Mouse (Mus musculus): ENCODE measurements around the gene Fank1.

Gene Fank1

DNA sequence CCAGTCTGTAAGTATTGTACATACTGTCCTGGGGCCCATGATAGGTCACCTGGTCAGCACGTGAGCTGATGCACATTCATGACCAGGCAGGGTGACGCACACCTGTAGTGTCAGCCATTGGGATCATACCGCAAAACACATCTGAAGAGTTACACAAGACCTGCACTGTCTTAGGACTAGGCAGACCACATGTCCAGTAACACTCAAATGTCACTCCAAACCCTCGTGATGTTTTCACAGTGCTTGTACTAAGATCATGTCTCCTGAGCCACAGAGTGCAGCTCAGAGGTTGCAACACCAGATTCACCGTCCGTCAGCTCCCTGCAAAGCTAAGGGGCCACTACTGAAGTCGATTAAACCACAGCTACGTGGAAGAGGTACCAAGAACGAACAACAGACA is 114.6 kb downstream of the Fank1 start:
- TF ChIP-seq GATA4 (IDR thresholded peaks at IDR 0.05; ENCODE audit: insufficient replicate concordance, low read length), result no peak

GRCm38 (mm10) chr7:133891796-133892195 is 115.1 kb downstream of the Fank1 start:
- no peak for TF ChIP-seq GATA4 (IDR thresholded peaks at IDR 0.05; ENCODE audit: insufficient replicate concordance, low read length)

DNA sequence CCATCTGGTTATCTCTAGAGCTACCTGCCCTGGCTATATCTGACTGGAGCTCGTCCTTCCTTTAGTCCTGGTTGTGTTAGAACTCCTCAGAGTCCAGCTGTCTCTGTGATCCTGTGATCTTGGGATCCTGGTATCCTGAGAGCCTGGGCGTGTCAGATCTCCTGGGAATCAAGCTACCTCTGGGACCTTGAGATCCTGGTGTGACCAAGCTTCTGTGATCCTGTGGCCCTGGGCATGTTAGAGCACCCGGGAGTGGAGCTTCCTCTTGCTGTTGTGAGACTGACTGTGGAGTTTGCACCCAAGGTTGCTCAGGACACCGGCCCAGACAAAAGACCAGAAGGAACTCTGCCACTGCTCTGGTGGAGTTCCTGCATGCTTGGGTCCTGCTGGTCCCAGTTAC is 122.7 kb downstream of the Fank1 start:
- no peak for TF ChIP-seq GATA4 (IDR thresholded peaks at IDR 0.05; ENCODE audit: insufficient replicate concordance, low read length)

DNA sequence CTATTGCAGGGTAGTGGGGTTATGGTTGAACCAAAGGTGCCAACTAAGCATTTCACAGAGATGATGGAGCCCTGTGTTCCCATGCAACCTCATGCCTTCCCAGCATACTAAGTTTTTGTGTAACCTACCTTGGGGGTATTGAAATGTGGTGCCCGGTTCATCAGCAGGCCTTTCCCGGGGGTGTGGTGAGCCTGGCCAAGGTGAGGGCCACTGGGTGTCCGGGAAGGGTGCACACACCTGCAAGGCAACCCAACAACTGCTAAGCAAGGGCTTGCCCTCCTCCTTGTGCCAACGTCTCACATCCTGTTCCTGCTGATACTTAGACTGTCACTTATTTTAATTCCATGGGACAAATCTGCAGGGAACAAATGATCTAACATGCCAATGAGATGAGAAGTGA is 132.3 kb downstream of the Fank1 start:
- no peak for TF ChIP-seq GATA4 (IDR thresholded peaks at IDR 0.05; ENCODE audit: insufficient replicate concordance, low read length)

GRCm38 (mm10) chr7:133909833-133910375 is 133.2 kb downstream of the Fank1 start:
- TF ChIP-seq GATA4 (IDR thresholded peaks at IDR 0.05; ENCODE audit: insufficient replicate concordance, low read length), result no peak

GRCm38 (mm10) chr7:133911881-133912280 is 135.2 kb downstream of the Fank1 start:
- no peak for TF ChIP-seq GATA4 (IDR thresholded peaks at IDR 0.05; ENCODE audit: insufficient replicate concordance, low read length)

GRCm38 (mm10) chr7:133916230-133916629 is 139.6 kb downstream of the Fank1 start:
- TF ChIP-seq GATA4 (IDR thresholded peaks at IDR 0.05; ENCODE audit: insufficient replicate concordance, low read length), result no peak

DNA sequence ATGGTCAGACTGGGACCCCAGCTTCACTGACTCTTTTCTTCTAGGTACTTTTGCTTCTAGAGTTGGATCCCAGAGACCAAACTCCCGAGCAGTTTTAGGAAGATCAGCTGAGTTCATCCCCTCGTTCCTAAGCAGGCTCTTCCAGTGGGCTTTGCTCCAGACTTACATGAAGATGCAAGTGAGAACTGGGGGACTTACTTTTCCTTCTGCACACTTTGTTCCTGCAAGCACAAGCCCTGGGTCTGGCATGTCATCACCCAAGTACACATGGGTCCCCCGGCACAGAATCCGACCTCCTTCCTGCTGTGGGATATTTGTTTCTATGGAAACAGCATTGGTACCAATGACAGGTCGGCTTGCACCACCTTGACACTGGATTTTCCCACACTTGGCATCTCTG is 142.6 kb downstream of the Fank1 start:
- TF ChIP-seq GATA4 (IDR thresholded peaks at IDR 0.05; ENCODE audit: insufficient replicate concordance, low read length), result no peak

GRCm38 (mm10) chr7:133919918-133920317 is 143.3 kb downstream of the Fank1 start:
- no peak for TF ChIP-seq GATA4 (IDR thresholded peaks at IDR 0.05; ENCODE audit: insufficient replicate concordance, low read length)

DNA sequence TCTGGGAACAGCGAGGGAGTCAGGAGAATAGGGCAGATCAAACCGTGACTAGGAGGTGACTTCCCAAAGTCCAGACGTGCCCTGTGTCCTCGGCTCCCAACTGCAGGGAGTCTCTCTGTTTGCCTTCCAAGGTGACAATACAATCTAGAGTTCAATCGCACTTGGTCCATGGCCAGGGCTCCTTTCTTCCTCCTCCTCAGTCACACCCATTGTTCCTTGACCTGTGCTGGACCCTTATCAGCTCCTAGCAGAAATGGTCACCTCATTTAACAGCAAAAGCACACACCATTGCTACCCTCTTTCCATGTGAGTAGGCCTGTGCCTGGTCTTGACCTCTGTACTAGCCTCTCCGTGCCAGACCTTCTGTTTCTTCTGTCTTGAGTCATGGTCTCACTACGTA is 144.1 kb downstream of the Fank1 start:
- no peak for TF ChIP-seq GATA4 (IDR thresholded peaks at IDR 0.05; ENCODE audit: insufficient replicate concordance, low read length)

- no peak for TF ChIP-seq GATA4 (IDR thresholded peaks at IDR 0.05; ENCODE audit: insufficient replicate concordance, low read length)
Measured at GRCm38 (mm10) chr7:133921291-133921690, 144.6 kb downstream of the Fank1 start.

- TF ChIP-seq GATA4 (IDR thresholded peaks at IDR 0.05; ENCODE audit: insufficient replicate concordance, low read length), result no peak; the same call in 1 of the 2 replicates
Measured at GRCm38 (mm10) chr7:133923994-133924393, 147.3 kb downstream of the Fank1 start.

DNA sequence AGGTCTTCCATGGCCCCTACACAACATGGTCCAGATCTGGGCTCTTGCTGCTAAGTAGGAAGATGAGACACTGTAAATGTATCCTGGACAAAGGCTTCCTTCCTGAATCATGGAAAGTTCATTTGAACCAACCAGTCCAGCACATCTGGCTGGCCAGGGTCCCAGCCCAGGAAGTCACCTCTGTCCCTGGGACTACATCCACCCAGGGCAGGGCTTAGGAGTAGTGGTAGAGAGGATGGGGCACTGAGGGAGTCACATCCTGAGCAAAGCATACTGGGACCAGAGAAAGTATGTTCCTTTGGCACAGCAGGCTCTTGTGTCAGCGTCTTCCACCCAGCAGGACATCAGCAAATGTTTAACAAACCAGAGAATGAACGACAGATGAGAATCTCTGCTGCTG is 149.1 kb downstream of the Fank1 start:
- no peak for TF ChIP-seq GATA4 (IDR thresholded peaks at IDR 0.05; ENCODE audit: insufficient replicate concordance, low read length)

- no peak for TF ChIP-seq GATA4 (IDR thresholded peaks at IDR 0.05; ENCODE audit: insufficient replicate concordance, low read length)
Measured at GRCm38 (mm10) chr7:133928981-133929380, 152.3 kb downstream of the Fank1 start.

Measured in liver, adult (tissue).